Mouse (Mus musculus): ENCODE results near the gene Gm3776. TPM values are rescaled to one million over a fixed set of nuclear protein-coding genes. Genes with fewer than 3 reads are reported as not detected.
"Not testable (repeated sequence)": the region's sequence is repeated elsewhere in the genome, so short reads cannot be mapped to it uniquely, and the experiment has no call there.

The Gm3776 gene
- total RNA-seq (2014; fragmentation: Nextera tagmentation) (not detected in 2 replicates), total RNA-seq (2017) (not detected in 2 replicates)

DNA sequence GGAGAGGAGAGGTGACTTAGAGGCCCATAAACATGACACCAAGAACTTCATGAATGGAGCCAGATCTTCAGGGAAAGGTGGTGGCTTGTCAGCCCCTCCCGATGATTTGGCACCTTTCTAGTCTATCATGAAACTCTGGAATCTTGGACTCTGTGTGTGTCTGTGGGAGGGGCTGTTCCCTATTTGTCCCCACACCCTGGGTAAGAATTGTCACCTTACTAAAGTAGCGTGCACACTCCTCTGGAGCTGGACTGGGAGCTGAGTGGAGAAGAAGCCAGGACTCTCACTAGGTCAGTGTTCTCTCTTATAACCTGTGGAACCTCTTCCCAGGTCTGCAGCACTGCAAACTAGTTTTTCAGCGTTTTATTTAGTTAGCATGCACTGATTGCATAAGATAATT, at the start of gene Gm3776:
TSS of gene Gm3776 (plus strand) at position 216 of the 400 bp plus-strand sequence.
- not testable (repeated sequence) for ATAC-seq (replicated peaks; ENCODE audit: low FRiP score, low TSS enrichment, poor library complexity, severe bottlenecking)

DNA sequence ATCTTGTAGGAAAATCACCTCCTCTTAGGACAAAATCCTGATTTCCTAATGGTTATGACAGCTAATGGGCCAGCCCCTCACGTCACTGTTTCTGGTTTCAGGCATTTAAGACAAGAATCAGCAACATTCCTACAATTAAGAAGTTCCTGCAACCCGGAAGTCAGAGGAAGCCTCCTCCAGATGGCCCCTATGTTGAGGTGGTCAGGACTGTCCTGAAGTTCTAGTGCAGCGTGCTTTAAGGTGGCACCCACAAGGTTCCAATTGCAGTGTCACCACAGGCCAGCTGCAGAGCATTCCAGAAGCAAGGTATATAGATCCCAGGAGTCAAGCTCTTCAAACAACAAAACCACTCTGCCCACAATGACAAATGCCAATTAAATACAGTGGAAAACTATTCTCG, 48.0 kb upstream of the Gm3776 start:
- no peak for ATAC-seq (replicated peaks; ENCODE audit: low FRiP score, low TSS enrichment, poor library complexity, severe bottlenecking)

DNA sequence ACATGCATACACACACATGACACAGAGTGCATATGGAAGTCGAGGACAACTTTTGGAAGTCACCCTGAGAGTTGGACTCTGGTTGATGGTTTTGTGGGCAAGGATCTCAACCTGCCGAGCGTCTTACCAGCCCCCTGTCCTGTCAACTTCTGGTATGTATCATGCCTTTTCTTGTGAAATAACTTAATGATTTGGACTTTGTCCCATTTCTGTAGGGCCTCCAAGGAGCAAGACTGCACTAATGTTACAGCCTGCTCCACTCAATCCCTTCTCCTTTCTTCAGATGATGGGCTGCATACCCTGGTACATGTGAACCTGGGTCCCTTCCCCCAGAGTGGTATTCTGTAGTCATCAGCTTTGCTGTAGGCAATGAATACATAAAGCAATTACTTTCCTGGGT, 46.9 kb upstream of the Gm3776 start:
- ATAC-seq (replicated peaks; ENCODE audit: low FRiP score, low TSS enrichment, poor library complexity, severe bottlenecking): no peak

DNA sequence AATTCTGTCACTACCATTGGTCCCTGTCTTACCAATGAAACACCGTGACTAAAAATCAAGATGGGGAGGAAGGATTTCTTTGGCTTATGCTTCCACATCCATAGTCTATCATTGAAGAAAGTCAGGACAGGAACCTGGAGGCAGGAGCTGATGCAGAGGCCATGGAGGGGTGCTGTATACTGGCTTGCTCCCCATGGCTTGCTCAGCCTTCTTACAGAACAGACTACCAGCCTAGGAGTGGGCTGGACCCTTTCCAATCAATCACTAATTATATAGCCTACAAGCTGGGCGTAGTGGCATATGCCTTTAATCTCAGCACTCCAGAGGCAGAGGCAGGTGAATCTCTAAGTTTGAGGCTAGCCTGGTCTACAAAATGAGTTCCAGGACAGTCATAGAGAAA, 46.1 kb upstream of the Gm3776 start:
- no peak for ATAC-seq (replicated peaks; ENCODE audit: low FRiP score, low TSS enrichment, poor library complexity, severe bottlenecking)

DNA sequence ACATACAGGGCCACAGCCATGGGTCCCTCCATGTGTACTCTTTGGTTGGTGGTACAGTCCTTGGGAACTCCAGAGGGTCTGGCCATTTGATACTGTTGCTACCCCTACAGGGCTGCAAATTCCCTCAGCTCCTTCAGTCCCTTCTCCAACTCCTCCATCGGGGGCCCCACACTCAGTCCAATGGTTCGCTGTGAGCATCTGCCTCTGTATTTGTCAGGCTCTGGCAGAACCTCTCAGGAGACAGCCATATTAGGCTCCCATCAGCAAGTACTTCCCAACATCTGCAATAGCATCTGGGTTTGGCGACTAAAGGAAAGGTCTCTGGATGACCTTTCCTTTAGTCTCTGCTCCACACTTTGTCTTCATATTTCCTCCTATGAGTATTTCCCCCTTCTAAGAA, 45.4 kb upstream of the Gm3776 start:
- ATAC-seq (replicated peaks; ENCODE audit: low FRiP score, low TSS enrichment, poor library complexity, severe bottlenecking): no peak

DNA sequence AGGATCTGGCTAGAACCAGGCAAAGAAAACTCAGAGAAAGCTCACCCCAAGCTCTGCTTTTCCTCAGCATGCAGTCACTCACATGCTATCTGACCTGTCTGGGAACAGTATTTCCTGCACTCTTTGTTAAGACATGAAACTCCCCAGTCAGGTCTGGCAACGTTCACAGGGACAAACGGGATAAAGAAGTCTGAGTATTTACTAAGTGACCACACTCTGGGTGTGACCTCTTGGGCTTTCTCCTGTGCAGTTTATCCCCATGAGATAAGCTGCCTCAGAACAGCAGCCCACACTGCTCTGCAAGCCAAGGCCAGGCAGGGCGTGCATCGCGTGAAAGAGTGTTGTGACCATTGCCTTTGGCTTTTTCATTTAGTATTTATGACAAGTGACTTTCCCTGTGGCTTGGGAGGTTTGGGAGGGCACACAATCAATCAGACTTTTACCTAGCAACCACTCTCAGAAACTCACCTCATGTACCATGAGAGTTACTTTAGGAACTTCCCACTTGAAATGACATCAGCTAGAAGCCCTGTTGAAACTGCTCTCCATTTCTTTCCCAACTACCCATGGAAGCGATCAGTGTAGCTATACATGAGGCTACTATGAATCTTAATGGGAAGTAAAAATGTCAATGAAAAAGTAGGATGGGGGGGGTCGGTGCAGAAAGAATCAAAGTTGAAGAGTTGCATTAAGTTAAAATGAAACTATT, 44.4 kb upstream of the Gm3776 start:
- peak; percentile 41 for ATAC-seq (replicated peaks; ENCODE audit: low FRiP score, low TSS enrichment, poor library complexity, severe bottlenecking)

DNA sequence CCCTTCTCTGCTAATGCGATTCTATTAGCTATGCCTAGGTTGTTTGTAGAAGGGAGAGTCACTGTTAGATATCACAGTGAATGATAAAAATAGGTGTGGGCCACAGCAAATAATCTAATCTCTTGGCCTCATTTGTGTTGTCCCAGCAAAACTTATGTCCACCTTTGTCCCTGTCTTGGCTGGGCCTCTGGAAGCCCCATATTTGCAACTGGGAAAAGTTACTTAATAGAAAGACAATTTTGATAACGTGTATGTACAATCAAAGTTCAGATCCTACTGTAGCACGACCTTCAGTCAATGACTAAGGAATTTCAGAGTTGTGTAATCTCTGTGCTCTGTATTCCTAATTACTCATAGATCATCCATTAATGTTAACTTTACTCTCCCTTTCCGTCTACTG, 39.9 kb upstream of the Gm3776 start:
- no peak for ATAC-seq (replicated peaks; ENCODE audit: low FRiP score, low TSS enrichment, poor library complexity, severe bottlenecking)

DNA sequence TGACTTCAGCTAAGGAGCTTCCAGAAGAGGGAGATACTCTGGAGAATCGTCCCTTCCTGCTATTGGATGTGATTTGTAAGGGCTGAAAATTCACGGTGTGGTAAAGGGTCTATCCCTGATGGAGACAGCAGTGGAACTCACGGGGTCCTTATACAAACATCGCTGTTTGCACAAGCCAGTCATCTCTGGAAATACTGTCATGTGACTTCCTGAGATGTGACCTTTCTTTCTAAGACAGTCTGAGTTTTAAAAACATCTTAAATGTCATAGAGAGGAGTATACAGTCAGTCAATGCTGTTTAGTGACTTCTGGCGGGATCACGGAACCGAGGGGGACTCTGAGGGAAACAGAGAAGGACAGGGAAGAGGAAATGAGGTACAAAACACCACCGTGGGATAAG, 34.3 kb upstream of the Gm3776 start:
- ATAC-seq (replicated peaks; ENCODE audit: low FRiP score, low TSS enrichment, poor library complexity, severe bottlenecking): no peak

DNA sequence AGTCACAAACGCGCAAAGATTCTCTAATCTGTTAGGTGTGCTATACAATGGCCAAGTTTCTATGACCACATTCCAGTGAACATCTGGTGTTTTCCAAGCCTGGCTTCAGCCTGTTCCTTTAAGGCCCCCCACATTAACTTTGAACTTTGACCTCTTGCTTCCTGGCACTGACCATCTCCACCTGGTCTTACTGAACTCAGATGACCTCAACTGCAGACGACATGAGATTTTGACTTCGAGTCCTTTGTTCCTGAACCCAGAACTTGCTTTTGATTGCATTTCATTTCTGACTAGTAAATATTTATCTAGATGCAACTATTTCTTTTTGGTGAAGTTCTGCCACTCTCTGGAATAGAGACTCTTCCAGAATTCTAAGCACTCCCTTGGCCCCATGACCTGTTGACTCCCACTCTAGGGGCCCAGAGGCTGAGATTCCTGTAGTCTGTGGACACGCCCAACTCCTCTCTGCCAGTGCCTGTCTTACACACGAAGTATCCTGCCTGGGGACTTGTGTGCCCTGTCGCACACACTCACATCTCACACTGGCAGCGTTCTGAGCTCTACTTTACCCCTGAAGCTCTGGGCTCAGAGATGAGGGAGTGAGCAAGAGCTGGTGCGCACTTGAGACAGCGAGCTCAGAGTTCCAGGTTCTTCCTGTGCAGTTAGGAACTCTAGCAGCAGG, 33.6 kb upstream of the Gm3776 start:
- no peak for ATAC-seq (replicated peaks; ENCODE audit: low FRiP score, low TSS enrichment, poor library complexity, severe bottlenecking)

DNA sequence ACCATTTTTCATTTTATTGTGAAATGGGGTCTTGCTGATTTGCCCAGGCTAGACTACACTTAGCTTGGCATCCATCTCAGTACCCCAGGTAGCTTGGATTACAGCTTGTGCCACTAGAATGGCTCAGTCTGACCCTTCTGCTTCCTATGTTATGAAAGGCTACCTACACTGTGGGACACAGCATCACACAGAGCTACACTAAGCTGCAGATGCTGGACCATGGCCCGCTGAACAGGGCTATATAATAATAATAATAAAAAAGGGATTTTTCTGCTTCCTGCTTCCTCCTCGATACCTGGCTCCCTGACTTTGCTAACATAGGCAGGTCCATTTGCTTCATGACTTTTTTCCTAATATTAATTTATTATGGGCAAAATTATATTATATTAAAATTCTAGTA, 32.5 kb upstream of the Gm3776 start:
- no peak for ATAC-seq (replicated peaks; ENCODE audit: low FRiP score, low TSS enrichment, poor library complexity, severe bottlenecking)

DNA sequence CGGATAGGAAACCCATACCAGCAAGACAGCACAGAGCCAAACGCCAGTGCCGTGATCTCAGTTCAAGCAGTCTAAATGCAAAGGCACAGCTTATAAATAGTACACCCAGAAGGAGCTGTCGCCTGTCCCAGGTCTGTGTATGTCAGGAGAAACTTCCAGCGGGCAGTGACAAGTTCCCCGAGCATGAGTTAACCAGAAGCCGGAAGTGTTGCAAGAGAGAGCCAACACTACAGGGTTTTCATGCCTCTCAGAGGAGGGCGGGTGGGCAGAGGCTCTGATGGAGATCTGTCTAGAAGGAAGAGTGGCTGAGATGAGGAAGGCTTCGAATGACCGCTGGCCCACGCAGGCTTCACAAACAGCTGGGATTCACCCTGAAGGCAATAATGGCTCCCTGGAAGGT, 31.6 kb upstream of the Gm3776 start:
- no peak for ATAC-seq (replicated peaks; ENCODE audit: low FRiP score, low TSS enrichment, poor library complexity, severe bottlenecking)

DNA sequence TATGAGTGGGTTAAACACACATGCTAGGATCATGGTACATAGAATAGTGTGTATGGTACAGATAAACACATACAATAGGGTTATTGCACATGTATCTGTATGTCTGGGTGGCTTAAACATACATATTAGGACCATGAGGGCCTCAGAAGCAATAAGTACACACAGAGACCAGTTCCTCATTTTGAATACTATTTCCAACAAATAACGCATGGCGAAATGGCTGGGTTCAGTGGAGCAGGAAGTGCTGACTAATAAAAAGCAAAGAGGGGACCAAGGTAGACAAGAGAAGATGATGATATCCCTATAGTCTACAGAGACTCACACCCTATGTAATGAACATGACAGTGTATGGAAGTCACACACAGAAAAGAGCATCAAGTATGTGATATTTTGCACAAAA, 28.8 kb upstream of the Gm3776 start:
- no peak for ATAC-seq (replicated peaks; ENCODE audit: low FRiP score, low TSS enrichment, poor library complexity, severe bottlenecking)

DNA sequence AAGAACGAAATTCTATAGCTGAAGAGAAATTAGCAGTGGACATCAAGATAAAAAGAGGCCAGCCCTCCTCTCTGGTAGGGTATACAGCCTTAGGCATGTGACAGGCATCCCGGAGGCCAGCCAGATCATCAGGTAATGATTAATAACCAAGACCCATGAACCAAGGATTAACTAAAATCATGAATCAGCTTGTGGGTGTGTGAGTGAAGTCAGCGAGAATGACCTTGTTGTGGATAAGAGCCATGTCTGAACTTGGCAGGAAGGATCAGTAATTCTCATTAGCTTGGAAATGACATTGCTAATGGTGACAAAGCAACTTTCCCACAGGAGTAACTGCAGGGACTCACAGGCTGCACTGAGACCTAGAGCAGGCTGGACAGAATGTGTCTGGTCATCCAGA, 27.3 kb upstream of the Gm3776 start:
- ATAC-seq (replicated peaks; ENCODE audit: low FRiP score, low TSS enrichment, poor library complexity, severe bottlenecking): not testable (repeated sequence)

DNA sequence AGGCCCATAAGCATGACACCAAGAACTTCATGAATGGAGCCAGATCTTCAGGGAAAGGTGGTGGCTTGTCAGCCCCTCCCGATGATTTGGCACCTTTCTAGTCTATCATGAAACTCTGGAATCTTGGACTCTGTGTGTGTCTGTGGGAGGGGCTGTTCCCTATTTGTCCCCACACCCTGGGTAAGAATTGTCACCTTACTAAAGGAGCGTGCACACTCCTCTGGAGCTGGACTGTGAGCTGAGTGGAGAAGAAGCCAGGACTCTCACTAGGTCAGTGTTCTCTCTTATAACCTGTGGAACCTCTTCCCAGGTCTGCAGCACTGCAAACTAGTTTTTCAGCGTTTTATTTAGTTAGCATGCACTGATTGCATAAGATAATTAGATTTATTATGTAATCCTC, 26.5 kb upstream of the Gm3776 start, which contains the start of gene Gsta1:
TSS of gene Gsta1 (plus strand) at position 196 of the 400 bp plus-strand sequence.
- ATAC-seq (replicated peaks; ENCODE audit: low FRiP score, low TSS enrichment, poor library complexity, severe bottlenecking): not testable (repeated sequence)

DNA sequence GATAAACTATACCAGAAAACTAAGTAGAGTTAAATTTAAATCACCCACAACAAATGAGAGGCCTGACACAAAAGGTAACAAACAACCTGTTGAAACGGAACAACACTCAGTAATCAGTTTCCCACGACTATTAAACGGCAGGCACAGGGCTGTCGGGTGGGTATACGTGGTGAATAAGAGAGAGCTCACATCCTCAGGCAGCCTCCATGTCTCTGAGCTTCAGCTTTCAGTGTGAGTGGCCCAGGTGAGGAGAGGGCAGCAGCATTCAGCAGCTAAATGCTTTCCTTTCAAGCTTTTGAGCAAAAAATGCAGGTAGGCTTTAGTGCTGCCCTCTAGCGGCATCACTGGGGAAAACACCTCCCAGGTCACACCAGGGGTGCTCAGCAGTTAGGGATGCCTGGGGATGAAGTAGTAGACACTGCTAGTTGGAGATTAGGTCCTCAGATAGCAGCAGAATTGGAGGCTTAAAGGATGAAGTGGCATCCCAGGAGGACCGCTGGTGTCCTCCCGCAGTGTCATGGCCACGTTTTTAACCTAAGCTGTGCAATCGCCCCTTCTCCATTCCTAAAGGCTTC, 23.7 kb upstream of the Gm3776 start:
- ATAC-seq (replicated peaks; ENCODE audit: low FRiP score, low TSS enrichment, poor library complexity, severe bottlenecking): peak; percentile 76

DNA sequence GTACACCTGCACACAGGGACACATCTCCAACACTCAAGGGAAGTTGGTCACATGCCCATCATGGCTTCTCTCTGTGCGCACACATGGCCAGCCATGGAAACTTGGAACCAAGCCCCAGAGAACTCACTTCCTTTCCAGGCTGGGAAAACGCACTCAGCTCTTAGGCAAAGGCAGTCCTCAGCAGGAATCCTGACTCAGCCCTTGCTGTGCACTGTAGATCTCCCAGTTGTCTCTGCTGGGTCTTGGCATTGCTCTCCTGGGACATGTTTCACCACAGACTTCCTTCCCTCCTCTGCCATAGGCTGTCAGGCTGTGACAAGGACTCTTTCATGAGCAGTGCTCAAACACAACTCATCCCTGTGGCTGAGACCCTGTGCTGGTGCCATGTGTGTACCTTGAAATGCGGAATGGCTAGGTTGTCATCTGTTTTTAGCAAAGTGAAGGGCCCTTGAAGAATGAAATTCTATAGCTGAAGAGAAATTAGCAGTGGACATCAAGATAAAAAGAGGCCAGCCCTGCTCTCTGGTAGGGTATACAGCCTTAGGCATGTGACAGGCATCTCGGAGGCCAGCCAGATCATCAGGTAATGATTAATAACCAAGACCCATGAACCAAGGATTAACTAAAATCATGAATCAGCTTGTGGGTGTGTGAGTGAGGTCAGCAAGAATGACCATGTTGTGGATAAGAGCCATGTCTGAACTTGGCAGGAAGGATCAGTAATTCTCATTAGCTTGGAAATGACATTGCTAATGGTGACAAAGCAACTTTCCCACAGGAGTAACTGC, 1.1 kb upstream of the Gm3776 start:
- ATAC-seq (replicated peaks; ENCODE audit: low FRiP score, low TSS enrichment, poor library complexity, severe bottlenecking): not testable (repeated sequence)

DNA sequence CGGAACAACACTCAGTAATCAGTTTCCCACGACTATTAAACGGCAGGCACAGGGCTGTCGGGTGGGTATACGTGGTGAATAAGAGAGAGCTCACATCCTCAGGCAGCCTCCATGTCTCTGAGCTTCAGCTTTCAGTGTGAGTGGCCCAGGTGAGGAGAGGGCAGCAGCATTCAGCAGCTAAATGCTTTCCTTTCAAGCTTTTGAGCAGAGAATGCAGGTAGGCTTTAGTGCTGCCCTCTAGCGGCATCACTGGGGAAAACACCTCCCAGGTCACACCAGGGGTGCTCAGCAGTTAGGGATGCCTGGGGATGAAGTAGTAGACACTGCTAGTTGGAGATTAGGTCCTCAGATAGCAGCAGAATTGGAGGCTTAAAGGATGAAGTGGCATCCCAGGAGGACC, 2.8 kb downstream of the Gm3776 start:
- peak; percentile 89 for ATAC-seq (replicated peaks; ENCODE audit: low FRiP score, low TSS enrichment, poor library complexity, severe bottlenecking)

DNA sequence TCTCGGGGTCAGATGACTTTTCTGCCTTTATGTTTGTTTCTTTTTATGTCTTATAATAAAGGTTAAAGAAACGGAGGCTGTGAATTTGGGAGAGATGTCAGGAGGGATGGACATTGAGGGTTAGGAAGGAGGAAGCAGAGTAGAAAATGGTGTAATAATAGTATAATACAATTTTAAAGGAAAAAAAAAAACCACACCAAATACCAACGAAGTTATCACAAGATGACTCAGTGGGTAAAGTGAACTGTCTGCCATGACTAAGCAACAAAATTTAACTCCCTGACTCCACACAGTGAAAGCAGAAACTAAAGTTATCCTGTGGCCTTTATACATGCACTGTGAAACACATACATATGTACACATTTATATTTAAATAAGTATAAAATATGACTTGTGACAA, 14.0 kb downstream of the Gm3776 start:
- not testable (repeated sequence) for ATAC-seq (replicated peaks; ENCODE audit: low FRiP score, low TSS enrichment, poor library complexity, severe bottlenecking)

DNA sequence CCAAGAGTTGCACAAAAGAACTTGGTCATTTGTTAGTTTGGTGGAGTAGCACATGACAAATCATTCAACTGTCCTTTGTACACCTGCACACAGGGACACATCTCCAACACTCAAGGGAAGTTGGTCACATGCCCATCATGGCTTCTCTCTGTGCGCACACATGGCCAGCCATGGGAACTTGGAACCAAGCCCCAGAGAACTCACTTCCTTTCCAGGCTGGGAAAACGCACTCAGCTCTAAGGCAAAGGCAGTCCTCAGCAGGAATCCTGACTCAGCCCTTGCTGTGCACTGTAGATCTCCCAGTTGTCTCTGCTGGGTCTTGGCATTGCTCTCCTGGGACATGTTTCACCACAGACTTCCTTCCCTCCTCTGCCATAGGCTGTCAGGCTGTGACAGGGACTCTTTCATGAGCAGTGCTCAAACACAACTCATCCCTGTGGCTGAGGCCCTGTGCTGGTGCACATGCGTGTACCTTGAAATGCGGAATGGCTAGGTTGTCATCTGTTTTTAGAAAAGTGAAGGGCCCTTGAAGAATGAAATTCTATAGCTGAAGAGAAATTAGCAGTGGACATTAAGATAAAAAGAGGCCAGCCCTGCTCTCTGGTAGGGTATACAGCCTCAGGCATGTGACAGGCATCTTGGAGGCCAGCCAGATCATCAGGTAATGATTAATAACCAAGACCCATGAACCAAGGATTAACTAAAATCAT, 25.2 kb downstream of the Gm3776 start:
- ATAC-seq (replicated peaks; ENCODE audit: low FRiP score, low TSS enrichment, poor library complexity, severe bottlenecking): not testable (repeated sequence)
